Mouse (Mus musculus) liver, embryonic 13.5 days (tissue): ENCODE data around the gene Osgin1. TPM values are rescaled to one million over a fixed set of nuclear protein-coding genes. Genes with fewer than 3 reads are reported as not detected.

Experiments
- ATAC-seq: fragments of 200-750 bp; cut with Nextera tagmentation; 2 replicates; pipeline ENCODE4 v1.8.0; 2017; ENCODE audit warnings: low read depth, mild to moderate bottlenecking, moderate number of reproducible peaks, moderate library complexity
- DNase-seq: peaks from one replicate; pipeline ENCODE4 v3.0.0; 2022
- H3K27ac ChIP-seq: fragments of 300-500 bp; sonication (generic); 2 replicates; pipeline ENCODE4 v1.5.1; 2015; ENCODE audit warnings: moderate library complexity, mild to moderate bottlenecking, inconsistent platforms
- H3K27me3 ChIP-seq: fragments of 300-500 bp; sonication (generic); 2 replicates; pipeline ENCODE4 v1.6.1; 2015; ENCODE audit warnings: mild to moderate bottlenecking, inconsistent platforms
- H3K36me3 ChIP-seq: fragments of 300-500 bp; sonication (generic); 2 replicates; pipeline ENCODE4 v1.6.1; 2015; ENCODE audit warnings: mild to moderate bottlenecking, inconsistent platforms
- H3K4me1 ChIP-seq: fragments of 300-500 bp; sonication (generic); replicated peaks from 2 replicates; pipeline ENCODE4 v1.6.1; 2015; ENCODE audit warnings: inconsistent platforms
- H3K4me2 ChIP-seq: fragments of 300-500 bp; sonication (generic); 2 replicates; pipeline ENCODE4 v1.6.1; 2015; ENCODE audit warnings: inconsistent platforms, mild to moderate bottlenecking, moderate library complexity
- H3K4me3 ChIP-seq: fragments of 300-500 bp; sonication (generic); replicated peaks from 2 replicates; pipeline ENCODE4 v1.5.1; 2015; ENCODE audit warnings: mild to moderate bottlenecking, inconsistent platforms
- H3K9ac ChIP-seq: fragments of 300-500 bp; sonication (generic); 2 replicates; pipeline ENCODE4 v1.6.1; 2015; ENCODE audit warnings: mild to moderate bottlenecking, inconsistent platforms
- H3K9me3 ChIP-seq: fragments of 300-500 bp; sonication (generic); replicated peaks from 2 replicates; pipeline ENCODE4 v1.6.1; 2016; ENCODE audit warnings: inconsistent platforms
- WGBS: fragments of 180-500 bp; shearing (Covaris S2); methylation state at CpG from one replicate; pipeline ENCODE4 v1.1.7; 2015; ENCODE audit not compliant: insufficient replicate concordance; 5-methylcytosine and 5-hydroxymethylcytosine counted together
- polyA plus RNA-seq: library from polyadenylated mRNA; unstranded; fragments of >200 nt; fragmentation: Nextera tagmentation; extraction: Ambion mirVana; gene quantifications from 2 replicates; pipeline ENCODE4 v1.2.1, GENCODE M21; 2015

Gene Osgin1
- polyA plus RNA-seq, 1 experiment from 2014 or later = 13.0 TPM

DNA sequence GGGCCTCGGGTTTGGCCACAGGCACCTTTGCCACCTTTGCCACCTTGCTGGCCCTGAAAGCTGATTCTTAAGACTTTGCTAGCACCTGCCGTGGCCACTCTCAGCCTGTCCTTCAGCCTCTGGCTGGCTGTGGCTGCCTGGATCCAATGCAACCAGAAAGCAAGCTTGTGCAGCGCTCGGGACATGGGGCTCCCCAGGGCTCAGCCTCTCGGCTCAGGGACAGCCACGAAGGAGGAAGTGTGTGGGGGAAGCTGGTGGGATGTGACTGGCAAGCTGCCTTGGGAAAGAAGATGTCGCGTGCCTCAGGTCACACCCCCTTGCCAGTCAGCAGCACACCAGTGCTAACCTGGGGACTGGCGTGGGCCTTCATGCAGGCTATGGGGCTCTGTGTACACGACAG is 9.2 kb upstream of the Osgin1 start:
- DNase-seq (no peak), ATAC-seq (no peak)
- Histone ChIP-seq H3K4me1 (peaks cover 74% of the 10 kb centered on the region), H3K9me3 (no peaks in the 10 kb centered on the region), H3K27me3 (no peaks in the 10 kb centered on the region), H3K27ac (peak overlapping the region; percentile 73; the same call in 1 of the 2 replicates), H3K9ac (peak overlapping the region; percentile 9; the same call in 1 of the 2 replicates), H3K4me2 (peak overlapping the region; percentile 32), H3K4me3 (no peak overlapping the region), H3K36me3 (no peaks in the 10 kb centered on the region)
- WGBS = 37% methylated on average over 10 of the region's 10 CpGs

- Histone ChIP-seq H3K9ac (no peak overlapping the region), H3K4me2 (peak overlapping the region; percentile 23; the same call in 1 of the 2 replicates), H3K4me3 (no peak overlapping the region), H3K27ac (peak overlapping the region; percentile 57), H3K9me3 (no peaks in the 10 kb centered on the region), H3K27me3 (no peaks in the 10 kb centered on the region), H3K4me1 (peaks cover 77% of the 10 kb centered on the region), H3K36me3 (no peaks in the 10 kb centered on the region)
- DNase-seq = no peak
- ATAC-seq = peak; percentile 13; the same call in 1 of the 2 replicates
- 29% methylated on average over 10 of the region's 10 CpGs for WGBS
These were observed 8.4 kb upstream of the Osgin1 start for GRCm38 (mm10) chr8:119425533-119425932.

DNA sequence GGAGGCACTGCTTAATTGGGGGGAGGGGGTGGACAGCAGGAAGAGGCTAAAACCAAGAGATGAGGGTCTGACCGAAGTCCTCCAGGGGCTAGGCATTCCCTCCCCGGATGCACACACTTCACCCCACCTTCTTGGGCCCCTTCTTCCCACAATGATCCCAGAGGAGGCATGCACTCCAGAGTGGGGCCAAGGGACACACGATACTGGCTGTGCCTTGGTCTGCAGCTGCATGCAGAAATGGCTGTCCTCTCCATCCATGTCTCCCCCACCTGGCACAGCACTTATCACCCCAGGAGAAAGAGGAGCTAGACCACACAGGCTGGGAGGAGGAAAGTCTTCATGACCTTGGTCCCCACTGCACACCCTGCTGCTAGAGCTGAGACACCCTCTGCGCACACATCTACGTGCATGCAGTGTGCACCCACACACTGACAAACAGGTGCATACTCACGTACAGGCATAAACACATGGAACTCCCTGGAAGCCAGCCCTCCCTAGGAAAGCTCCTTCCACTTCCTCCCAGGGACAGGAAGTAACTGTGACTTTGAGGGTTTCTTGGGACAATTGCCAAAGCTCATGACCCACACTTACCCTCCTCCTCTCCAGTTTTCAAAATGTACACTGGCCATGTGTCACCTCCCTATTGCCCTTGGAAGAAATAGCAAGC is 7.7 kb upstream of the Osgin1 start:
- H3K9ac ChIP-seq = no peak overlapping the region
- H3K4me1 ChIP-seq = peaks cover 78% of the 10 kb centered on the region
- H3K27me3 ChIP-seq = no peaks in the 10 kb centered on the region
- H3K4me2 ChIP-seq = 0 out of 2 replicates have a peak overlapping the region, but pooled peaks have one; percentile 23
- no peak overlapping the region for H3K4me3 ChIP-seq
- DNase-seq (no peak), ATAC-seq (no peak)
- peak overlapping the region; percentile 57 for H3K27ac ChIP-seq
- H3K36me3 ChIP-seq = no peaks in the 10 kb centered on the region
- 49% methylated on average over 6 of the region's 6 CpGs for WGBS
- no peaks in the 10 kb centered on the region for H3K9me3 ChIP-seq

DNA sequence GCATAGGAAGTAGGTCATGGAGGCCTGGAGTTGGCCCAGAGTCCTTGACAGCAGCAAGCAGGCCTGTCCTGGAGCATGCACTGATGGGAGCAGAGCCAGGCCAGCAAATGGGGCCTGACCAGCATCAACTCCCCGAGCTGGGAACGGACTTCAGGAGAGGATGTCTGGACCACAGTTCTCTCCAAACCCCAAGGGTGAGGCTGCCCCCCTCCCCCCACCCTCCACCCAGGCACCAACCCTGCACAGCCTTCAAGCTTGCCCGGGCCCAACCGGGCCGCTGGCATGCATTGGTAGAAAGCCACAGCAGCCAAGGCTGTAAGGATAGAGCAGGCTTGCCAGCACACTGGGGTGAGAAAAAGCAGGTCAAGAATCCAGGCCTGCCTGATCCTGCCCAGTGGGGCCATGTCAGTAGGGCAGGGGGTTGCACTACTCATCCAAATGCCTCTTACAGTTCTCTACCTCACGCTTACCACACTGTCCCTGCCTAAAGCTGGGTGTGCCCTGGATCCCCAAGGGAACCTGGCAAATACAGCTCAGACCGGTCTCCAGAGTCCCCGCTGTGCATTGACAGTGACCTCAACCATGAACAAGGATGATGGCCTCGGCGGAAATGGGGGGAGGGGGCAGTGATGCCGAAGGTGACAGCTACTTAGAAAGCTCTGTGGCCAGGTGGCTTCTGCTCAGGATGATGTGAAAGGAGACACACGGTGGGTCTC is 6.1 kb upstream of the Osgin1 start:
- Histone ChIP-seq H3K27me3 (no peaks in the 10 kb centered on the region), H3K4me3 (no peak overlapping the region), H3K27ac (no peak overlapping the region), H3K9ac (no peak overlapping the region), H3K4me2 (no peak overlapping the region), H3K9me3 (no peaks in the 10 kb centered on the region), H3K4me1 (peaks cover 74% of the 10 kb centered on the region), H3K36me3 (no peaks in the 10 kb centered on the region)
- 60% methylated on average over 12 of the region's 12 CpGs for WGBS
- DNase-seq (no peak), ATAC-seq (no peak)

DNA sequence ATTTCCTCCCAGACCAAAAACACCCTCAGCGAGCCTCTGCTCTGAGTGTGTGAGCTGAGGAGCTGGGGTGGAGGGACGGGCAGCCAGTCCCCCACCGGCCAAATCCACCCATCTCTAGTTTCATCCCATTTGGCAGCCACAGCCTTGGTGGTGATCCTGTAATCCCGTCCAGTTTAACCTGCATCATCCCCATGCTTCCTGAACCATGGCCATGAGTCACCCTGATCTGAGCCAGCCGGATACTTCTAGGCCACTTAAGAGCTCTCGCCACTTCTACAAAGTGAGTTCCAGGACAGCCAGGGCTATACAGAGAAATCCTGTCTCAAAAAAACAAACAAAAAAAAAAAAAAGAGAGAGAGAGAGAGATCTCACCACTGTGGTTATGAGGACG is 5.6 kb upstream of the Osgin1 start:
- WGBS = 53% methylated on average over 7 of the region's 7 CpGs
- Histone ChIP-seq H3K27me3 (no peaks in the 10 kb centered on the region), H3K27ac (no peak overlapping the region), H3K4me2 (no peak overlapping the region), H3K9ac (no peak overlapping the region), H3K4me3 (no peak overlapping the region), H3K9me3 (no peaks in the 10 kb centered on the region), H3K36me3 (no peaks in the 10 kb centered on the region), H3K4me1 (peaks cover 74% of the 10 kb centered on the region)
- DNase-seq (no peak), ATAC-seq (no peak)

- DNase-seq (no peak), ATAC-seq (no peak)
- Histone ChIP-seq H3K27me3 (no peaks in the 10 kb centered on the region), H3K4me2 (no peak overlapping the region), H3K4me1 (peaks cover 72% of the 10 kb centered on the region), H3K36me3 (no peaks in the 10 kb centered on the region), H3K9ac (no peak overlapping the region), H3K27ac (no peak overlapping the region), H3K9me3 (no peaks in the 10 kb centered on the region), H3K4me3 (no peak overlapping the region)
- WGBS = 58% methylated on average over 5 of the region's 5 CpGs
These were observed 5.1 kb upstream of the Osgin1 start for GRCm38 (mm10) chr8:119428766-119429327.

GRCm38 (mm10) chr8:119429552-119429951 is 4.4 kb upstream of the Osgin1 start:
- no peak overlapping the region for H3K4me2 ChIP-seq
- no peaks in the 10 kb centered on the region for H3K36me3 ChIP-seq
- no peaks in the 10 kb centered on the region for H3K27me3 ChIP-seq
- no peak for ATAC-seq
- DNase-seq = no peak
- WGBS = 71% methylated on average over 3 of the region's 3 CpGs
- H3K9ac ChIP-seq = no peak overlapping the region
- no peaks in the 10 kb centered on the region for H3K9me3 ChIP-seq
- 0 out of 2 replicates have a peak overlapping the region, but pooled peaks have one; percentile 4 for H3K27ac ChIP-seq
- no peak overlapping the region for H3K4me3 ChIP-seq
- H3K4me1 ChIP-seq = peaks cover 69% of the 10 kb centered on the region

GRCm38 (mm10) chr8:119430250-119430649 is 3.7 kb upstream of the Osgin1 start:
- H3K9ac ChIP-seq = no peak overlapping the region
- H3K27ac ChIP-seq = peak overlapping the region; percentile 4; the same call in 1 of the 2 replicates

GRCm38 (mm10) chr8:119430690-119431089 is 3.2 kb upstream of the Osgin1 start:
- H3K9ac ChIP-seq = no peak overlapping the region
- H3K9me3 ChIP-seq = no peaks in the 10 kb centered on the region
- H3K27me3 ChIP-seq = no peaks in the 10 kb centered on the region
- WGBS = 72% methylated on average over 7 of the region's 7 CpGs
- no peak overlapping the region for H3K4me3 ChIP-seq
- DNase-seq (no peak), ATAC-seq (no peak)
- no peak overlapping the region for H3K4me2 ChIP-seq
- peaks cover 72% of the 10 kb centered on the region for H3K4me1 ChIP-seq
- no peaks in the 10 kb centered on the region for H3K36me3 ChIP-seq
- H3K27ac ChIP-seq = peak overlapping the region; percentile 74; the same call in 1 of the 2 replicates

More at GRCm38 (mm10) chr8:119430250-119430649, 3.7 kb upstream of the Osgin1 start:
- Histone ChIP-seq H3K4me3 (no peak overlapping the region), H3K9me3 (no peaks in the 10 kb centered on the region), H3K4me2 (no peak overlapping the region), H3K36me3 (no peaks in the 10 kb centered on the region), H3K4me1 (peaks cover 71% of the 10 kb centered on the region), H3K27me3 (no peaks in the 10 kb centered on the region)
- WGBS = 51% methylated on average over 8 of the region's 8 CpGs
- ATAC-seq (peak; percentile 32; the same call in 1 of the 2 replicates), DNase-seq (no peak)

DNA sequence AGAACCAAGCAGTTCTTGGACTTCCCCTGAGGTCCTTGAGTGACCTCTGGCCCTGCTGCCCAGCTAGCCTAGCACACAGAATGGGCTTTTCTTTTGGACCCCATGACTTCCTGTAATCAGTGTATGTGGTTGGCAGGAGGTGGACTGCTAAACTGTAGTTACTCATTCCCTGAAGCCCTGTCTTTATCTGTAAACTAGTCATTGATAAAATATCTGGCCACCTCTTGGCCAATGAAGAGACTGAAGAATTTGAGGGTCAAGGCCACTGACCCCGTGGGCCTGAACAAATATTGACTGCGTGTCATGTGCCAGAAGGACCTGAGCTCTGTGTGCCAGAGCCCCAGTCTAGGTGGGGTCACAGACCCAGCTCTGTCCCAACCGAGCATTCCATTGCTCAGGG is 1.6 kb upstream of the Osgin1 start:
- H3K27me3 ChIP-seq = no peaks in the 10 kb centered on the region
- H3K36me3 ChIP-seq = no peaks in the 10 kb centered on the region
- peaks cover 81% of the 10 kb centered on the region for H3K4me1 ChIP-seq
- no peaks in the 10 kb centered on the region for H3K9me3 ChIP-seq
- DNase-seq = no peak
- ATAC-seq = peak; percentile 53
- 51% methylated on average over 3 of the region's 3 CpGs for WGBS
- H3K4me3 ChIP-seq = no peak overlapping the region
- peak overlapping the region; percentile 74 for H3K27ac ChIP-seq
- 0 out of 2 replicates have a peak overlapping the region, but pooled peaks have one; percentile 2 for H3K4me2 ChIP-seq
- H3K9ac ChIP-seq = no peak overlapping the region

DNA sequence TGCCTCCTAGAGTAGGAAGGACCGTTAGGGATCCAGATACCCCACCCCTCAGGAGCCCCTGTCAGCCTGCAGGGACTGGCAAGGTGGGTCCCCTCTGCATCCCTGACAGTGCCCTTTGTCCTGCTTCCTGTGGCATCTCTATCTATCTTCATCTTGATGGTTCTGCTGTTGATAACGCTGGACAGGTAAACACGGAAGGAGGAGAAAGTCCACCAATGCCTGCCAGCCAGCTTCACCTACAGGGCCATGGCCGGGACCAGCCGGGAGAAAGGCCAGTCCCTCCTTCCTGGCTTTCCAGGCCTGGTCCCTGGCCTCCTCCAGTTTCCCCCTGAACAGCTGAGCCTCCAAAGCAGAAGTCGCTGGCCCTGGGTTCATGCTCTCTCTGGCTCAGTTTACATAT is 645 bp downstream of the Osgin1 start:
- ATAC-seq (no peak), DNase-seq (no peak)
- Histone ChIP-seq H3K9ac (no peak overlapping the region), H3K4me1 (peaks cover 64% of the 10 kb centered on the region), H3K36me3 (no peaks in the 10 kb centered on the region), H3K4me2 (no peak overlapping the region), H3K9me3 (no peaks in the 10 kb centered on the region), H3K27ac (no peak overlapping the region), H3K27me3 (no peaks in the 10 kb centered on the region), H3K4me3 (no peak overlapping the region)
- 66% methylated on average over 6 of the region's 6 CpGs for WGBS
